Comparison of ENCODE assay signal across 8 mouse cellular contexts in genomic region chrX:42153056-42153455, GRCm38 (mm10). TPM values are rescaled to one million over a fixed set of nuclear protein-coding genes. Genes with fewer than 3 reads are reported as not detected.
DNase-seq lines count a peak whose midpoint lies in the region; ATAC-seq and TF ChIP-seq lines count a peak whose summit lies in the region.

No protein-coding gene starts in this region.

- no peak overlapping the region for H3K27ac ChIP-seq in forebrain, embryonic 11.5 days (ENCODE audit: low read depth, low read length)
- H3K27ac ChIP-seq in limb, embryonic 14.5 days (replicated peaks; ENCODE audit: low read depth, low read length) = no peak overlapping the region
- H3K27ac ChIP-seq in neural tube, embryonic 15.5 days (replicated peaks) = no peak overlapping the region

- TF ChIP-seq POLR2A in limb, embryonic 14.5 days (IDR thresholded peaks at IDR 0.05; ENCODE audit: borderline replicate concordance, extremely low read depth, insufficient read depth, insufficient read length) = no peak

- DNase-seq in lung, adult 18-20 months = peak; percentile 5 to 26
- DNase-seq in lung, postnatal 25 days (ENCODE audit: low spot score) = no peak
- DNase-seq in forebrain, embryonic 11.5 days (ENCODE audit: low spot score) = no peak
- DNase-seq in limb, embryonic 14.5 days (ENCODE audit: low spot score) = no peak
- no peak for DNase-seq in thymus, postnatal 25 days
- no peak for DNase-seq in thymus, adult 18-20 months
- DNase-seq in frontal cortex, postnatal 36 days (ENCODE audit: low spot score in 2 of 2) = no peak

- no peaks in the 10 kb centered on the region for H3K9me3 ChIP-seq in forebrain, embryonic 11.5 days (ENCODE audit: control insufficient read depth, low read length)
- no peaks in the 10 kb centered on the region for H3K9me3 ChIP-seq in limb, embryonic 14.5 days (ENCODE audit: control insufficient read depth, low read length)
- H3K9me3 ChIP-seq in neural tube, embryonic 15.5 days (replicated peaks) = no peaks in the 10 kb centered on the region

- H3K4me1 ChIP-seq in forebrain, embryonic 11.5 days (replicated peaks; ENCODE audit: control insufficient read depth, insufficient read depth, low read length) = no peaks in the 10 kb centered on the region
- H3K4me1 ChIP-seq in limb, embryonic 14.5 days (ENCODE audit: control insufficient read depth, insufficient read depth, low read length) = no peaks in the 10 kb centered on the region; the same call in 1 of the 2 replicates
- H3K4me1 ChIP-seq in neural tube, embryonic 15.5 days = 0 out of 2 replicates have a peak, but pooled peaks cover 5% of the 10 kb centered on the region

- H3K4me3 ChIP-seq in forebrain, embryonic 11.5 days (ENCODE audit: low read depth, low read length) = peak overlapping the region; percentile 47
- H3K4me3 ChIP-seq in limb, embryonic 14.5 days (replicated peaks; ENCODE audit: low read length) = peak overlapping the region; percentile 61
- H3K4me3 ChIP-seq in neural tube, embryonic 15.5 days (replicated peaks) = peak overlapping the region; percentile 55; the same call in 1 of the 2 replicates

- peak overlapping the region; percentile 48 for H3K4me2 ChIP-seq in forebrain, embryonic 11.5 days (ENCODE audit: low read depth, low read length, severe bottlenecking)
- H3K4me2 ChIP-seq in limb, embryonic 14.5 days (replicated peaks; ENCODE audit: low read depth, low read length, severe bottlenecking) = peak overlapping the region; percentile 49
- H3K4me2 ChIP-seq in neural tube, embryonic 15.5 days = peak overlapping the region; percentile 53

- WGBS in forebrain, embryonic 11.5 days = 25% methylated on average over 4 of the region's 4 CpGs
- 22% methylated on average over 4 of the region's 4 CpGs for WGBS in limb, embryonic 14.5 days
- 36% methylated on average over 4 of the region's 4 CpGs for WGBS in neural tube, embryonic 15.5 days

- H3K9ac ChIP-seq in forebrain, embryonic 11.5 days (ENCODE audit: low read length) = no peak overlapping the region
- H3K9ac ChIP-seq in limb, embryonic 14.5 days (ENCODE audit: low read depth, low read length, severe bottlenecking) = no peak overlapping the region
- no peak overlapping the region for H3K9ac ChIP-seq in neural tube, embryonic 15.5 days (replicated peaks)

- no peak for ATAC-seq in forebrain, embryonic 11.5 days (replicated peaks; ENCODE audit: low FRiP score)
- no peak for ATAC-seq in limb, embryonic 14.5 days (ENCODE audit: low FRiP score, low read depth)
- ATAC-seq in neural tube, embryonic 15.5 days (ENCODE audit: low FRiP score) = no peak

- no peaks in the 10 kb centered on the region for H3K36me3 ChIP-seq in forebrain, embryonic 11.5 days (ENCODE audit: control insufficient read depth, insufficient read depth, low read length)
- no peaks in the 10 kb centered on the region for H3K36me3 ChIP-seq in limb, embryonic 14.5 days (ENCODE audit: control insufficient read depth, insufficient read depth, low read length)
- no peaks in the 10 kb centered on the region for H3K36me3 ChIP-seq in neural tube, embryonic 15.5 days

- no peaks in the 10 kb centered on the region for H3K27me3 ChIP-seq in forebrain, embryonic 11.5 days (ENCODE audit: control insufficient read depth, insufficient read depth, low read length)
- H3K27me3 ChIP-seq in limb, embryonic 14.5 days (ENCODE audit: control insufficient read depth, insufficient read depth, low read length) = no peaks in the 10 kb centered on the region
- no peaks in the 10 kb centered on the region for H3K27me3 ChIP-seq in neural tube, embryonic 15.5 days (replicated peaks)

RNA-seq across cellular contexts. Expression of gene Stag2, which starts 3.9 kb away (rescaled TPM):
- polyA plus RNA-seq in forebrain, embryonic 11.5 days (2014; fragmentation: Nextera tagmentation; extraction: Ambion mirVana) = 59.6 and 71.1 TPM in 2 replicates
- 32.3 and 39.8 TPM in 2 replicates for polyA plus RNA-seq in limb, embryonic 14.5 days (2012; rRNA removed)
- polyA plus RNA-seq in limb, embryonic 14.5 days (2014; fragmentation: Nextera tagmentation; extraction: Ambion mirVana) = 51.7 and 56.1 TPM in 2 replicates
- 17.0 and 20.5 TPM in 2 replicates for polyA plus RNA-seq in neural tube, embryonic 15.5 days (2015; fragmentation: Nextera tagmentation; extraction: Ambion mirVana)

Comparison
In these comparisons a context has a peak if more than half of its experiments do, and no peak if none do; other contexts are left out.
1. DNase-seq: peak in lung, adult 18-20 months (2 of 2); none in lung, postnatal 25 days (single experiment), forebrain, embryonic 11.5 days (single experiment), limb, embryonic 14.5 days (single experiment), thymus, postnatal 25 days (single experiment), thymus, adult 18-20 months (0 of 2) and frontal cortex, postnatal 36 days (0 of 2).
2. Peak in every context shown above with its lines, with median percentiles within 50 percentile points of each other: H3K4me2 ChIP-seq and H3K4me3 ChIP-seq.